Mouse (Mus musculus) heart, adult 2 months (tissue): Measurements from ENCODE around the gene Plpp3.

ENCODE experiments used
- CTCF ChIP-seq: fragments of 200-600 bp; IDR thresholded peaks from 2 replicates; pipeline ENCODE4 v1.8.1; 2022; ENCODE audit warnings: antibody characterized with exemption, mild to moderate bottlenecking, moderate library complexity
- POLR2A ChIP-seq: fragments of 200-500 bp; IDR thresholded peaks from 2 replicates; pipeline ENCODE4 v1.6.1; 2011; ENCODE audit warnings: mild to moderate bottlenecking, low read depth, low read length, control low read depth; ENCODE audit not compliant: insufficient read depth

- no peak for TF ChIP-seq POLR2A
- TF ChIP-seq CTCF: no peak
Measured at GRCm38 (mm10) chr4:105184924-105185323, 27.8 kb downstream of the Plpp3 start.
